23 mouse cellular contexts compared by ENCODE assay signal in the genomic region with DNA sequence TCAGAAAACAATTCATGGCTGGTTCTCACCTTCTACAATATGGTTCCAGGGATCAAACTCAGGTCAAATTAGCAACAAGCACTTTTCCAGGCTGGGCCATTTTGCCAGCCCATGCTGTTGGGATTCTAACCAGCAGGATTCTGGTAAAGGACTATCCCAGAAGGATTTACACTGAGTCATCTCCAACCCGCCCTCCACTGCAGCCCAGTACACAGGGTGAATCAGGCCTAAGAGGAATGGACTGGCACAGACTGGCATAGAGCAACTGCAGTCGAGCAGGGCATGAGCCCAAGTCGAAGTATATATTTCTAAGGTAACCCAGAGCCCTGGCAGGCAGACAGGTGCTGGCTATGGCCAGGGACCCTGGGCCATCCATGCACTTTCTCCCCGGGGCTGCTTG.
"Had no signal": no experiment of that assay in that cellular context is flagged by ENCODE, and none has a peak within 500 bp of the region (broad histone marks: within the 10 kb centered on the region; RNA-seq: fewer than 3 reads in every experiment).

No protein-coding gene starts in this region.

- H3K9ac ChIP-seq: heart, embryonic 12.5 days; hindbrain, embryonic 12.5 days; hindbrain, embryonic 14.5 days; intestine, embryonic 15.5 days; limb, embryonic 13.5 days; limb, embryonic 15.5 days; liver, embryonic 12.5 days had no signal

- DNase-seq: gastrocnemius, adult 2 months; gastrocnemius, postnatal 10 days; gastrocnemius, postnatal 25 days; heart, adult 18-20 months; heart, postnatal 10 days; heart, postnatal 4 days; kidney, adult 18-20 months; kidney, adult 8-10 months; kidney, postnatal 10 days; kidney, postnatal 4 days had no signal

- H3K36me3 ChIP-seq: heart, embryonic 10.5 days; heart, embryonic 12.5 days; hindbrain, embryonic 10.5 days; hindbrain, embryonic 12.5 days; intestine, embryonic 15.5 days; limb, embryonic 13.5 days; limb, embryonic 15.5 days; liver, embryonic 12.5 days had no signal

- ATAC-seq: inflammation-experienced regulatory T-cells, adult 6 months; intestine, embryonic 15.5 days; intestine, postnatal 0 days; liver, embryonic 12.5 days had no signal

- H3K27me3 ChIP-seq: intestine, embryonic 15.5 days; limb, embryonic 13.5 days; limb, embryonic 15.5 days had no signal

- H3K4me3 ChIP-seq: gastrocnemius, adult 2 months; heart, embryonic 10.5 days; heart, embryonic 12.5 days; hindbrain, embryonic 10.5 days; hindbrain, embryonic 12.5 days; intestine, embryonic 15.5 days; layer of hippocampus, adult 2 months; left cerebral cortex, adult 2 months; limb, embryonic 13.5 days; limb, embryonic 15.5 days; liver, embryonic 12.5 days had no signal

- H3K9me3 ChIP-seq: heart, embryonic 10.5 days; heart, embryonic 12.5 days; hindbrain, embryonic 10.5 days; hindbrain, embryonic 12.5 days; intestine, embryonic 15.5 days; limb, embryonic 13.5 days; limb, embryonic 15.5 days; liver, embryonic 12.5 days had no signal

- H3K4me2 ChIP-seq: heart, embryonic 12.5 days; hindbrain, embryonic 12.5 days; hindbrain, embryonic 14.5 days; intestine, embryonic 15.5 days; limb, embryonic 15.5 days; liver, embryonic 12.5 days had no signal

- H3K4me1 ChIP-seq: heart, embryonic 10.5 days; heart, embryonic 12.5 days; liver, embryonic 12.5 days had no signal

- H3K27ac ChIP-seq: gastrocnemius, adult 2 months; heart, embryonic 10.5 days; hindbrain, embryonic 10.5 days; intestine, embryonic 15.5 days; left cerebral cortex, adult 2 months; limb, embryonic 13.5 days; limb, embryonic 15.5 days; liver, embryonic 12.5 days had no signal
